Mouse (Mus musculus): ENCODE measurements at regions not wholly inside any gene's neighbourhood (a gene's known extent, or its start where the extent isn't known, plus 50 kb on each side); places are given as distances from the start of the nearest gene placed in this dataset.

DNA sequence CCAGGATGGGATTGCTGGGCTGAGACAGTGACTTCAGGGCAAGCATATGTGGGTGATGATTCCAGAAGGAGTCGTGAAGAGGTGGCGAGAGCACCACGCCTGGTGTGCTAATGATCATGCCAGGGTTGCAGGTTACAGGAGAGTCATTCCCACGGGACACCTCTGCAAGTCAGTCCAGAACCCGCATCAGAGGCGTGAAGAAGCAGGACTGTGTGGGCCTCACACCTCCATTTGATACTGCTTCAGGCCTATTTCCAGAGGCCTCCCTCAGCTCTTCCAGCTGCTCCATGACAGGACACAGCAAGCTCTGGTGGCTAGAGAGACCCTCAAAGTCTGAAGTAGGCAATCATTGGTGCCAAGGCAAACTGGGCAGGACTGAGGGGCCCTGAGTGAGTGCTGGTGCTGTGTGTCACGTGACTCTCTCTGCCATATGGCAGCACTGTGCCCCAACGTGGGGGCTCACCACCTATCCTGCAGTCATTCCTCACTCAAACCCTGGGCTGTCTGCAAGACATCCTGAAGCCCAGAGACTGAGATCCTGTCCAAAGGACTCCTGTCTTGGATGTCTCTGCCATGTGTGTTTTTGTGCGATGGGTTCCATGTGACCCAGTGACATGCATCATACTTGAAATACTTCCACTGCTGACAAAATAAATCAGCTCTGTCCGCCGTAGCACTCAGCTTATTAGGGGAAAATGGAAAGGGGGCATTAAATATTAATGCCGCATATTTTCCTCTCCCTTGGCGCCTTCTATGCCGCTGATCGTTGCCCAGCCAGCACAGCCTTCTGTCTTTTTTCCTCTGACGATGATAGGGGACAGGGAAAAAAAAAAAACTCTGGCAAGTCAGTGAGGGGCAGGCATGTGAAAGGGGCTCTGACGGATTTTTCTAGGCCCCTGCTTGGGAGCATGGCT is 247.6 kb upstream of the Habp2 start:
- no peak for DNase-seq (ENCODE audit: low spot score in 2 of 2)

- no peak for DNase-seq (ENCODE audit: low spot score in 2 of 2)
These were observed 245.0 kb upstream of the Habp2 start for GRCm38 (mm10) chr19:56041930-56042329.

DNA sequence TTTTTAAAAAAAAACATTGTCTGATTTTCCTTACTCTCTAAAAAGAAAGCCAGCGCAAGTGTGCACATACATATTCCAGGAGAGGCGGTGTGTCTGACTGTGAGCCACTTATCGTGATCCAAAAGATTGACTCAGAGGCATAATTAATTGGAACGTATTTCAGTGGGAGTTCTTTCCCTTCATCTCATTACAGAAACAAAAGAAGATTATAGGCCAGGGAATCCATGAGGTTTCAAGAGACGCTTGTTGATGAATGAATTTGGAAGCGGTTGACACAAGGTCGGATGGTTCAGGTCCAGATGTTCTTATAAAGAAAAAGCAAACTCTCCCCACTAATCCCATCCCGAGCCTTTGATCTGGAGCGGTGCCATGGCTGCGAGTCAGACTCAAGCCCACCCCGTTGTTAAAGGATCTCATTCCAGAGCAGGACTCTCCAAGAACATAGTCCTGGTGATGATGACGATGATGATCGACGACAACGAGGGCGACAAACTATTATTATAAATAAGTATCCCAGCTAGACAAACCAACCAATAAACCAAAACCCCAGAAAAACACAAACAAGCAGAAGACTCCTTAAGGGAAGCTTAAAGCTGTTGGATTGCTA is 240.1 kb upstream of the Habp2 start:
- DNase-seq (ENCODE audit: low spot score in 2 of 2): no peak

DNA sequence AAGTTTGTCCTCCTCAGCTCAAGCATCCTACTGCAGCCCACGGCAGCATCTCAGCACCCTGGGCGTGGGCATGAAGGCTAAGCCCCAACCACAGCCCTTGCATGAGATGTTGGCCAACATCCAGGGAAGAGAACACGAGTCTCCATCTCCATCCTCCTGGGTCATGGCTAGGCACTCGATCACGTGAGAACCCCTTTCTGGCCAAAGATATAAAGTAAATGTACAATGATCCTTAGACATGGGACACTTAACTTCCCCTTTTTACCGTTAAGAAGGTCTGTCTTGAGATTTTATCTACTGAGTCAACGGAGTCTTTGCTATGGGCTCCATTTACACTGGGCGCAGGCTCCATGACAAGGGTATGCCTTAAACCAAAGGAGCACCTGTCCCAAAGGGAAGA is 232.8 kb upstream of the Habp2 start:
- no peak for DNase-seq (ENCODE audit: low spot score in 2 of 2)

- DNase-seq (ENCODE audit: low spot score in 2 of 2): no peak
These were observed 230.5 kb upstream of the Habp2 start for GRCm38 (mm10) chr19:56056397-56056796.

DNA sequence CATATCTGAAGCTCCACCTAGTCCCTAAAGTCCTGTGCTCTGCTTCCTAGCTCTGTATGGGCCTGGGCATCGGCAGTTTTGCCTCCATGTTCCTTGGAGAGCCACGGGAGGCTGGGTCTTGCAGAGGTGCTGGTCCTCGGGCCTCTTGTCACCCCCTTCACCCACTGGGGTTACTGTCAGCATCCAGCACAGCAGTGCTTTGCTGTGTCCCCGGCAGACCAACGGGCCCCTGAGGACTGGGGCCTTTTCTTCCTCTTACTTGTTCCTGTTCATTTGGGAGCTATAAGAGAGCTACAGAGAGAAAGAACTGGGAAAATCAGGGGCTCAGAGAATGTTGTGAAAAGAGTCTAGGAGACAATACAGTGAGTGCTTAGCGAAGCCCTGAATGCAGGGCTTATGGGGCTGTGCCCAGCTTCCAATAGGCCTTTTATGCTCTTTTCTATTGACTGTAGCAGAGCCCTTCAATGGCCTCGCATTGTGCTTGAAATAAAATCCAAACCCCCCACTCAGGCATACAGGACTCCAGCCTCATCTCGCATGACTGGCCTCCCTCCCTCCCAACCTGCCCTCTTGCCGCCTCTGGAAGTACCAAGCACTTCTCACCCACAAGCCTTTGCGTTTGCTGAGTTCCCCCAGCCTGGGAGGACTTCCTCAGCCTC is 224.9 kb upstream of the Habp2 start:
- DNase-seq (ENCODE audit: low spot score in 2 of 2): no peak

- DNase-seq (ENCODE audit: low spot score in 2 of 2): no peak
These were observed 223.8 kb upstream of the Habp2 start for GRCm38 (mm10) chr19:56063099-56063498.

DNA sequence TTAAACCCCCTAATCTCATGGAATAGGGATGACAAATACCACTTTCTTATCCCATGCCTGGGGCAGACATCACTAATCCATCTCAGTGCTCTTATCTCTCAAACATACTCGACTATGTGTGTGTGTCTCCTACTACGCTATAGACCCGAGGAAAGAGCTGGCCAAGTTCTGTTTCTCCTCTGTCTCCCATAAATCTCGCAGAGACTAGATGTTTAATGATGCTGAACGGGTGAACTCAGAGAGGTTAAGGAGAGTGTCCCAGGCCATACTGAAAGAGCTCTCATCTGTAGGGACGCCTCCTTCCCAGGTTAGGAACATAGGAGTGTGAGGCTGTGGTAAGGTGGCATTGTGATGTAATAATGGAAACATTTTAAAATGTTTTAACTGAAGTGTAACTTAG is 221.2 kb upstream of the Habp2 start:
- DNase-seq (ENCODE audit: low spot score in 2 of 2): no peak

GRCm38 (mm10) chr19:56068165-56068564 is 218.8 kb upstream of the Habp2 start:
- no peak for DNase-seq (ENCODE audit: low spot score in 2 of 2)

- no peak for DNase-seq (ENCODE audit: low spot score in 2 of 2)
These were observed 218.1 kb upstream of the Habp2 start for GRCm38 (mm10) chr19:56068854-56069253.

DNA sequence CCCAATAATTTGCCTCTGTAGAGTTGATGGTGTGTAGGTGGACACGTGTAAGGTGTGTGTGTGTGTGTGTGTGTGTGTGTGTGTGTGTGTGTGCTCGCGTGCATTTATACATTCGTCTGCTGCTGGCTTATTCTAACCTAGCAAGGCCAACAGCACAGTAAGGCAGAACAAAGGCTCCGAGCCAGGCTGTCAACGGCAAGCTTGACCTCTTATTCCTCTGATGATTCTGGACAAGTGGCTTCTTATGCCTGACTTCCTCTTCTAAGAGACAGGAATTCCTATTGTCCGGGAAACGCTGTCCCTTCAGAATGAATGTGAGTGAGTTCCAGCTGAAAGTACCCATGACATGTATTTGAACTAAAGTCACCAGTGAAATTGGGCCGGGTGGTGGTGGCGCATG is 217.7 kb upstream of the Habp2 start:
- DNase-seq (ENCODE audit: low spot score in 2 of 2): no peak

GRCm38 (mm10) chr19:56071340-56071739 is 215.6 kb upstream of the Habp2 start:
- no peak for DNase-seq (ENCODE audit: low spot score in 2 of 2)

- no peak for DNase-seq (ENCODE audit: low spot score in 2 of 2)
These were observed 210.8 kb upstream of the Habp2 start for GRCm38 (mm10) chr19:56076128-56076527.

GRCm38 (mm10) chr19:56077491-56077890 is 209.4 kb upstream of the Habp2 start:
- DNase-seq (ENCODE audit: low spot score in 2 of 2): no peak

- no peak for DNase-seq (ENCODE audit: low spot score in 2 of 2)
These were observed 200.4 kb upstream of the Habp2 start for GRCm38 (mm10) chr19:56086413-56087083.

DNA sequence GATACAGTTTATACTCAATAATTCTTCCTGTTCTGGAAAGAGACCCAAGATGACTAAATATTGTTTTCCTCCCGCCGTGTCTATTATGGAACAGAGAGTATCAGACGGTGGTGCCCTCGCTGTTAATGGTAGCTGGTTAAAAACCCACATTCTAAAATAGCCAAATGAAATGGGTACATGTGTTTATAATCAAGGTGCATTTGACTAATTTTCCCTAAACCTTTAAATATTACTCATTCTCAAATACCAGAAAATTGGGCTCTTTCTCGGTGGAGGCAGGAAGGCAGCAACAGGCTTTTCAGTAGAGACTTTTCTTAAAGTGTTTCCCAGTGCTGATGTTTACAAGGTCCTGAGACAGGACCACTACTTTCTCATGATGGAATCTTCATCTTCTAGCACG is 199.8 kb upstream of the Habp2 start:
- DNase-seq (ENCODE audit: low spot score in 2 of 2): no peak

DNA sequence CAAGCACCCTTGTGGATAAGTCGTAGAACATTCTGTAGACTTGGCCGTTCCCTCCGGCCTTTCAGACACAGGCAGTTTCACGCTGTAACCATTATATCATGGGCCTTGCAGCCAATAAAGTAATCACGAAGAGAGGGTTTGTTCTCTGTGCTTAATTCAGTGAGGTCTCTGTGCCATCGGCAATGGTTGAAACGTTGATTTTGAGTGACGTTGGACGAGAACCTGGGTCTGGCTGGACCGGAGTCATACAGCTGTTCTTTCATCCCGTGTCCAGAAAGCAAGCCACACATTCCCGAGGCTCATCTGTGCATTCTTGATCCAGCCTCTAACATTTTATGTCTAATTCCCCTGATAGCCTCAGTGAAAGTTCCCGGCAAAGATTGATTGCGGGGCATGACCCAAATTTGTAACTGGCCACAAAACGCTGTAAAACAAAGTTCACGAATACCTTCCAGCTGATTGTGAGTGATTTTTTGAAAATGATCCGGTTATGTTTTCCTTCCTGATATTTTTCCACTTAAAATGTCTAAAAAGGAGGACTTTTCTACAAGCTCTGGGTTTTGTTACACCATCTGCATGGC is 197.1 kb upstream of the Habp2 start:
- DNase-seq (ENCODE audit: low spot score in 2 of 2): no peak

DNA sequence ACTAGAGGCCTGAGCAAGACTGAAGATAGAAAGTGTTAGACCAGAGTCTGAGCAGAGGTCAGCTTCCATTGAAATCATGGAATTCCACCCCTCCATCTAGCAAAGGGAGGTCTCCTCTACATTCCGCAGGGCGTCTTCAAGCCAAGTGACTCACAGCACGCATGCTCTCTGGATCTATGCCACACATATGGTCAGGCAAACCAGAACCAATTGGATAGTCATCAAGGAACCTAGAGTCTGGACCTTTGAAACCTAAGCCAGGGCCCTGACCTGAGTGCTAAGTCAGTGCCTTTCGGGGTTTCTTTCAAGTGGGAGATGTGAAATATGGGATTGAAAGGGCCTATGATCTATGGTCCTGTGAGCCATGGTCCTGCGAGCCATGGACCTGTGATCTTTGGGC is 195.4 kb upstream of the Habp2 start:
- DNase-seq (ENCODE audit: low spot score in 2 of 2): no peak

- DNase-seq (ENCODE audit: low spot score in 2 of 2): no peak
These were observed 191.1 kb upstream of the Habp2 start for GRCm38 (mm10) chr19:56095873-56096272.

DNA sequence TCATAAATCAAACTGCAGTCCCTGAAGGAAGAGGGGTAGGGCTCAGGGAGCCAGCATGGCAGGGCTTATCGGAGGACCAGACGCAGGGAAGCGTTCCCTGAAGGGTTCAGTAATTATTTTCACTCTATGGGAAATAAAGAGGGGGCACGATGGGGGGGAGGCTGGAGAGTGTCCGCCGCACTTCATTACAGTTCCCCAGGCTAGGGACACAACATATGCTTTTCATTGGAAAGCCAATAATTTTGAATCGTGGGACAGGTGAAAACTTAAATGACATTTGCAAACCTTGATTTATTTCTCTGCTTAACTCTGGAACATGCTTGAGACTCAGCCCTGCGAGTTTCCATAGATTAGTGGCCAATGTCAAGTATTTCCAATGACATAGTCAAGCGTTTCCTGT is 187.2 kb upstream of the Habp2 start:
- no peak for DNase-seq (ENCODE audit: low spot score in 2 of 2)

DNA sequence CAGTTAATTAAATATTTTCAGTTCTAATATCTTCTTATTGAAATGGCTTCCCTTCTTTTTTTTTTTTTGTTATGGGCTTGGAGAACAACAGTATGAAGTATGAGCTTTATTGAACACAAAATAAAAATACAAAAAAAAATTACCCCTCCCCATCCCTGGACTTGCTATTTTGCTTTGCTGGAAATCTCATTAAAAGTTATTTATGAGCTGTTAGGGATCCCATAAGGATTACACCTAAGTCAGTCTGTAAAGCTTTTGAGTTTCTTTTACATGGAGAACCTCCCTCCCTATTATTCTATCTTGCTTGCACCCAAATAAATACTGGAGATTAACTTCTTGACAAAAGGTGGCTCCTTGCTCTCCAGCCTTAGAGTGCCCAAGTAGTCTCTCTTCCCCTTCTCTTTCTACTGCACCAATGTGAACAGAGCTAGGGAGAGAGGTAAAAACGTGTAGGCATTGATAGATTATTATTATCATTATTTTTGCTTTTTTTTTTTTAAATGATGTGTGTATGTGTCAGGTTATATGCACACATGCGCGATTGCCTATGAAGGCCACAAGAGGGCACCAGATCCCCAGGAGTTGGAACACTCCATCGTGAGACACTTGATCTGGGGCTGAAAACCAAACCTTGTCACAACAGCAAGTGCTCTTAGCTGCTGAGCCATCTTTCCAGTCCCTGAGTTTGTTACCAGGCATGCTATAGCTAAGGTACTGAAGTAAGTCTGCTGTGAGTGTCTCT is 186.6 kb upstream of the Habp2 start:
- no peak for DNase-seq (ENCODE audit: low spot score in 2 of 2)

All from spleen, postnatal 14 days (tissue).